Mouse (Mus musculus) mesoderm, embryonic 11.5 days (tissue): ENCODE measurements around the gene Kcnj15.

Source experiments
- DNase-seq: peaks from one replicate; pipeline ENCODE4 v3.0.0-alpha.2; 2012; ENCODE audit warnings: low read depth, low spot score

Kcnj15 gene

DNA sequence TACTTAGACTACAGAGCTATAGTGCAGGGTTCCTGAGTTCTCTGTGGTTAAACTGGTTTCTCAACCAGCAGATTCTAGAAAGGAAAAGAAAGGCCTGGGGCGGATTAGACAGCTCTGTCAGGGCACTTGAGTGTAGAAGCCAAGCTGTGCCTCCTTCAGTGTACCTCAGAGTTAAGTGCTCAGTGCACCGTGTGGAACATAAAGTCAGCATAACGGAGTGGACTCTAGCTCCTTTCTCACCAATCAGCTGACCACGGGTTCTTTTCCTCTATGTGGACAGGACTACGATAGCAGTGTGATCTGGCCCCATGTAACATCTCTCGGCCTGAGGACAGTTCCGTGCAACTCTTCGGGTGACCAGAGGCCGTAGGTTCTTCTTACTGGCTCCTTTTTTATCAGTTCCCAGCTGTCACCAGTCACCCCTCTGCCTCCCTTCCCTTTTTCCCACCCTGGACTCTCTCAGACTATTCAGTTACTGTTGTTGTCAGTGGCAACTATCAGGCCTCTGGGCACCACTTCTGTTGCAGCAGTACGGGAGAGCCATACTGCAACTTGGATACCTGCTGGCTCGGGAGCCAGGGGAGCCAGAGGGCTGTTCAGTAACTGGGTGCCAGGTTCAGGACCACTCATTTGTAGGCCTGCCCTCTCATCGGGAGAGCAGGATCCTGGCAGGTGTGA is 12.6 kb upstream of the Kcnj15 start:
- no peak for DNase-seq

GRCm38 (mm10) chr16:95245499-95245898 is 11.9 kb upstream of the Kcnj15 start:
- DNase-seq, result no peak

- no peak for DNase-seq
Measured at GRCm38 (mm10) chr16:95248646-95249045, 8.7 kb upstream of the Kcnj15 start.

DNA sequence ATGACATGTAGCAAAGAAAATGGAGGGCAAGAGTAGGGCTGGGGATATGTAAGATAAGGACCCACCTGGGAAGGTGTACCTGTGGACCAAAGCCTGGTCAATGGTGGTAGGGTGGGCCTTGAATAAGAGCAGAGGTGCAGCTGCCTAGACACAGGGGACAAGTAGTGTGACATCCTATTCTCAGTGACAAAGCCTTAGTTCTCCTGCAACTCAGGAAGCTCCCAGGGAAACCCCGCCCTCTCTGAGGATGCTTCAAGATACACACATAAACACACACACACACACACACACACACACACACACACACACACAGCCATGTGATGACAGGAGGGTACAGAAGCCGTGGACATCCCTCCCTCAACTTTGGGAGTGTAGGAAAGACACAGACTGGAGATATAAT is 710 bp upstream of the Kcnj15 start:
- DNase-seq, result no peak

DNA sequence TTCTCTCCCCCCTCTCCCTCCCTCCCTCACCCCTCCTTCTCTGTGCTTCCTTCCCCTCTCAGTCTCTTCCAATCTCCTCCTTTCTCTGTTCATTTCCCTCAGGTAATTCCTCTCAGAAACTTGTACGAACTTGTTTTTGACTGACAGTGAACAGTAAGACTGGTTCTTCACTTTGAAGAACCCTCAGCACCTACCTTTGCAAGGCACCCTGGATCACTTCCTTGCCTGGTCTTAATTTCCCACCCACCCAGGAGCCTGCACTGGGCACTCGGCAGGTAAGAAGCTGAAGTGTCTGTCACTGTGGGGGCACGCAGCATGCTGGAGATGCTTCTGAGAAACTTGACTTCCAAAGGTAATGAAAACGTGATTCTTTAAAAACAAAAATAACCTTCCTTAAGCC is 742 bp downstream of the Kcnj15 start:
- DNase-seq, result no peak

- DNase-seq, result no peak
Measured at GRCm38 (mm10) chr16:95259505-95259904, 2.1 kb downstream of the Kcnj15 start.

- DNase-seq, result no peak
Measured at GRCm38 (mm10) chr16:95260693-95261092, 3.3 kb downstream of the Kcnj15 start.

GRCm38 (mm10) chr16:95261807-95262206 is 4.4 kb downstream of the Kcnj15 start:
- no peak for DNase-seq

DNA sequence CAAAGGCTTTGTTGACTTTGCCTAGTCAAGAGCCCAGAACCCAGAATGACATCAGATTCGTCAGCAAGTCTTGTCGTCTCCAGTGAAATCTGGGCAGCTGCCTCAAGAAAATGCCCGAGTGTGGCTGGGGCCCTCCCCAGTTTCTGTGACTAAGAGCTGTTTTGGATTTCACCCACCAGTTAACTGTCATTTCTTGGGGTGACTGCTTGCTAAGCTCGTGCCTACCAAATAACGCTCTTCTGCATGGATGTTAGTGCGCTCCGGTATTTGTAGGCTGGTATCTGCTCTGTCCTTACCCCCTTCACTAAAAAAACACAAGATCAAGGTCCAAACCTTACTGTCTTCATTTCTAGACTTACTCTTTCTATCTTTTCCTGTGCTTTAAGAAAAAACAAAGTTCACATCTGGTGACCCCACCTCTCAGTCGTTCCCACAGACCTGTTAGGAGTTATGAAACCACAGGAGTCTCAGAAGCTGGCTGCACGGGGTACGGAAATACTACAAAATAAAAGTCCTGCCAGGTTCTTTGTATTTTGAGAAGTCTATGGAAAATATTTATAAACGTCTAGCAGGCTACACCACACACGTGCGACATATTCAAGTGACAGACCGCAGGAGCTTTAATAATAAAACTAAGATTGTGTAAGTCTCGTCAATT is 5.5 kb downstream of the Kcnj15 start:
- DNase-seq, result no peak

- no peak for DNase-seq
Measured at GRCm38 (mm10) chr16:95264324-95264723, 7.0 kb downstream of the Kcnj15 start.

DNA sequence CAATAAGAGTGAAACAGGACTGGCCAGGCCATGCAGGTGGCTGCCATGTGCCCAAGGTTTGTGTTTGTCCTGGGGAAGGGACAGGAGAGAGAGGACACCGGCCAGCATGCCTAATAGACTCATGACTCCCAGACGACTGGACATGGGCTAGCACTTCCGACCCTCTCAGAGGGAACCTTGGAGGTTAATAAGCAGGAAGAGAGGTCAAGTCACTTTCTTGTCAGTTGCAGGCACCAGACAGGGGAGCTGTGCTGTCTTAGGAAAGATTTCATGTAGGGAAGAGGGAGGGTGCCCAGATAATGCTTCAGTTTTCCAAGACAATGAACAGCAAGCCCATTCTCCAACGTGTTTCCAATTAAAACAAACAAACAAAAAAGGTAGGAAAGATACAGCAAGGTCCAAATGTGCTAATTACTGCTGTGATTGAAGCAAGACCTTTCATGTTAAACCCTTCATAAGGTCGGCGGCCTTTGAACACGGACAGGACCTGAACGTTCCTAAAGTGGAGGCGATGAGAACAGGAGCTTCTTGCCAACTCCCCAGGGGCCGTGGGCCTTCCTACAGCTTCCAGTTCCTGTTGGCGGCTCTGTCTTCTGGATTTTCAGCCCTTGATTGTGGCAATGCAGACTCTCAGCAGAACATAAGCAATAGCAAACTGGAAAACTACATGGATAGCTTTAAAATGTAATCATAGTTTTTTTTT is 10.3 kb downstream of the Kcnj15 start:
- DNase-seq, result no peak

DNA sequence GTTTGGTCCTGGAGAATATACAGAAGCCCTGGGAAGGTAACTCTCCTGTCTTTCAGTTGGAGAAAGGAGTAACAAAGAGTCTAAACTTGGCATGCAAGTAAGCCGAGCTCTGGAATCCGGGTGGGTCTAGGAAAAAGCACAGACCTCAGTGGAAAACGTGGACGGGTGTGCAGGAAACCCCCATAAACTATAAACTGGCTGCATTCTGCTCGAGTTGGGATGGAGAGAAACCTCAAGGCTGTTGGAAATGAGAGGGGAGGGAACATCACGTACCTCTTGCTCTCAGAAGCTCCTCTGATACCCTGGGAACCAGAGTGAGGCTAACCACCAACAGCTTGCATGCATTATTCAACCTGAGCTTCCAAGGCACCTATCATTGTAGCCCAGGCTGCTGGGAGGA is 12.3 kb downstream of the Kcnj15 start:
- DNase-seq, result no peak

GRCm38 (mm10) chr16:95273101-95273500 is 15.7 kb downstream of the Kcnj15 start:
- no peak for DNase-seq

GRCm38 (mm10) chr16:95275713-95276502 is 18.6 kb downstream of the Kcnj15 start:
- no peak for DNase-seq

DNA sequence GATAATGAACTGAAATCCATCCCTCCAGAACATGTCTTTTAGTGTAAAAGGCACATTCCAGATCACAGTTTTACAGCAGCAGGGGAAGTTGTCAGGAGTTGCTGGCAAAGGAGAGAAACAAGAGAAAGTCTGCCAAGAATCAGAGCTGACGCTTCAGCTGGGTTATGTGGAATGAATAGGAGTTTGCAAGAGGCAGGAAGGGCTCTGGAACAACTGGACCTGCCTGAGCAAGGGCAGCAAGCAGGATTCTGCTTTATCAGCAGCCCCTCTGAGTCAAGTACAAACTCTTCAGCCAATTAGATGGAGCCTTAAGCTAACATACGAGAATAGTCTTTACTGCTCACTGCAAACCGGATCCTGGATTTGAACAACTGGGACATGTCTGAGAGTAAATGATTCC is 21.7 kb downstream of the Kcnj15 start:
- no peak for DNase-seq

DNA sequence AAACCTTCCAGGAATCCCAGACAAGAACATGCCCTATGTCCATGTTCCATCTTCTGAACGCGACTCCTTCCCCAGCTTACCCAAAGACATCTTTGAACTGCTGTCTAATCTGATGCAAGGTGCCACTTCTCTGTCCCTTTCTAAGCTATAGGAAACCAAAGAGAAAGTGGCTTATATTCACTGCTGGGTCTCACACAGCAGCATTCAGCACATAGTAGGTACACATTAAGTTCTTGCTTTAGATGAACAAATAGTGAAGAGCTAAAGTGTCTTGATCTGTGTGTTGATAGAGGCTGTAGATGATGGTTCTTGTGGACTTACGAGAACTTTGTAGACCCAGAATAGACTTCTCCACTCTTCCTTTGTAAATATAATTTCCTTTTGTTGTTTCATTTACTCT is 23.0 kb downstream of the Kcnj15 start:
- DNase-seq, result no peak

DNA sequence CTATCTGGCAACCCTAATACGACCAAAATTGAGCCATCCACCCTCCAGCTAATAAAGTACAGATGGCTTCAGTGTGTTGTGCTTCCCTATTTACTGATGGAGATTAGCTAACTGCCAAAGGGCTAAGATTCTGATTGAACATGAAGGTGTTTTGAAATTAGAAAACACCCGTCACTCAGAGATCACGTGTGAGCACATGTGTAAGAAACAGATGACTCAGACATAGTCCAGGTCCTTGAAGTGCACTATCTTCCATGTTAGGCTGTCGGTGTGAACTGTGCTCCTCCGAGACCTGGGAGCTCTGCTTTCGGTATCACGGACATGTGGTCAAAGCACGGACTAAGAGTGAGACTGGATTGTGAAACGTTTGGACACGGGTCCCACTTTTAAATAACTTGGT is 26.0 kb downstream of the Kcnj15 start:
- no peak for DNase-seq

DNA sequence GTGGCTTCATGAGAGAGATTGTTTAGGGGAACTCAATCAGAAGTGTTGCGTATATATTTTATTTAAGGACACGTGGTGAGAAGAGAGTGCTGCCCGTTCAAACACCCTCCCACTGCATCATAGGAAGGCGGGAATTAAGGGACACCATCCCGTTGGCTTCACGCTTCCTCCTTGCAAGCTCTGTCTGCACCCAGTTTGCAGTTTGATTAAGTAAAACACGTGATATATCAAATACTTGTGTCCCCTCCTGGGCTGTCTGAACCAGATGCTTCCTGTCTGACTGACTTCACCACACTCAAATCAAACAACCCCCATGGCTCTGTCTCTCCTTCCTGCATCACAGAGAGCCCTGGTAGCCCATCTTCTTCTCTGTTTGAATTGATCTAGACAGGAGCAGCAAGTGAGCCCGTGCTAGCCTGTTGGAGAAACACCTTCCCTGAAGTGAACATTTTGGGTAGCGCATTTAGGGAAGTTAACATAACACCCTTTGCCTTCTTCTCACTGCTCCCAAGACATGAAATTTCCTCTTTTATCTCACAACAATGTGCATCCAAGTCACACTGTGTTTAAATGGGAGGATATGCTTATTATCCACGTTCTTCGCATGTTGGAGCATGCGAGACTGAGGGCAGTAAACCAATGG is 26.8 kb downstream of the Kcnj15 start:
- DNase-seq, result no peak

DNA sequence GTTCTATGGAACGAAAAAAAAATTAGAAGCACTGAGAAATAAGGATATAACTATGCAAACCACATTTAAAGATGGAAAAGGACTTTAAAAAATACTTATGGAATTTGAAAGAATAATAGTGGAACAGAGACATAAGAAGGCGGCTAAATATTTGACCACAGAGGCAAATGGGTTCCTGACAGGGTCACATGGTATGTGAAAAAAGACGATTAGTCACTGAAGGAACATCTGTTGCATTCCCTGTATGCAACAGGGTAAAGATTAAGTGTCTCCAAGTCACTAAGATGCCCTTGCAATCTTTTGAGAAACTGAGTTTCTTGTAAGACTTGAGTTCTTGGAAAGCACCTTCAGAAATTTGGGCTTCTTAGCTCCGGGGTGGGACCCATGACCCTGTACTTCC is 27.7 kb downstream of the Kcnj15 start:
- DNase-seq, result no peak

DNA sequence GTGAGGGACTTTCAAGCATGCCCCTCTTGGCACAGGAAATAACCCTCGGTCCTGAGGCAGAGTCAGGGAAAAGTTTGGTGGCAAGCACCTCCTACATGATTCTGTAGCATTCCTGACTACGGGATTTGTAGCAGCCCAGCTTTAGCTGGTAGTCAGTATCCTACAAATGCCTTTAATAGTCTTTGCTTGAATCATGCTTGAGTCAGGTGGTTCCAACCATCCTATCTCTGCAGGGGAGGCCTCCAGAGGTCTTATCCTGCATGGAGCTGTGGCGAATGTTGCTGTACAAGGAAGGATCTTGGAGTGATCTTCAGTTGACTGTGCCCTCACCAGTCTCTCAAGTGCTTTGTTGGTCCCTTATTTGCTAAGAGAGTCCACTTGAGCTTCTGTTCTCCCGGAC is 28.4 kb downstream of the Kcnj15 start:
- DNase-seq, result no peak

DNA sequence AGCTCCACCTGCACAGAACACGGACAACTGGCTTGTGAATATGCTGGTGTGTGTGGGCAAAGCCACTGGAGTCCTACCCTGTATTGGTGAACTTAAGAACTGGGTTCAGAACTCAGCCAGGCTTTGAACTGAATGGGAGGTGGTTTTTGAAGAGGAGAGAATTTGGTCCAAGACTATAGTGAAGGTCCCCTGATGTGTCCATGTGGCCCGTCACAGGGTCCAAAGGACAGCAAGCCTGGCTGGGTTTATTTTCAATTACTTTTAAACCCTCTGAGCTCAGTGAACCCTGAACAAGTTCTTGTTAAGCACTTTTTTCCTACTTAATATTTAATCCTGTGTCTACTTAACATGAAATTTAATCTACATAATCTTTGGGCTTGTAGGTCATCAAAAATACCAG is 30.3 kb downstream of the Kcnj15 start:
- DNase-seq, result no peak

DNA sequence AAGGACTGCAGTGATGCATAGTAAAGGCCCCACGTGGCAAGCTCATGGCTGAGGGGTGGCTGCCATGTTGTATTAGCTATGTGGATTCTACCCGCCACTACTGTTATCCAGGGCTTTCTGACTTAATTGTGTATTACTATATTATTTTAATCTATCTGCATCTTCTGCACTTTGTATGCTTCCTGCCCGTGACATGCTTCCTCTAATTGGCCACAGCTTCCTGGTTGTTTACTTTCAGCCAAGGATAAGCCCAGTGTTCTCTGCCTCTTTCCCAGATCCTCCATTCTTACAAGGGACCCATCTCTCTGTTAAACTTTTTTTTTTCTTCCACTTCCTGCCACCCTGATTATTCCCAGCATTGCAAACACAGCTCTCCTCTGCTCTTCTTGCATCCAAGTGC is 32.0 kb downstream of the Kcnj15 start:
- no peak for DNase-seq
